Mouse (Mus musculus): Measurements from ENCODE around the gene Imp4.

The Imp4 gene

GRCm38 (mm10) chr1:34460061-34460441, 20.4 kb downstream of the Imp4 start:
- no peak for DNase-seq (ENCODE audit: low read depth)

GRCm38 (mm10) chr1:34462766-34463165, 23.1 kb downstream of the Imp4 start:
- DNase-seq (ENCODE audit: low read depth) = peak; percentile 73

- DNase-seq (ENCODE audit: low read depth) = no peak
These were observed 24.7 kb downstream of the Imp4 start for GRCm38 (mm10) chr1:34464310-34464817.

- DNase-seq (ENCODE audit: low read depth) = no peak
These were observed 25.8 kb downstream of the Imp4 start for GRCm38 (mm10) chr1:34465445-34465844.

GRCm38 (mm10) chr1:34468051-34468450, 28.4 kb downstream of the Imp4 start:
- no peak for DNase-seq (ENCODE audit: low read depth)

- DNase-seq (ENCODE audit: low read depth) = no peak
These were observed 28.8 kb downstream of the Imp4 start for GRCm38 (mm10) chr1:34468500-34468899.

- DNase-seq (ENCODE audit: low read depth) = no peak
These were observed 30.1 kb downstream of the Imp4 start for GRCm38 (mm10) chr1:34469801-34470200.

GRCm38 (mm10) chr1:34472427-34473300, 33.0 kb downstream of the Imp4 start:
- no peak for DNase-seq (ENCODE audit: low read depth)

- no peak for DNase-seq (ENCODE audit: low read depth)
These were observed 39.4 kb downstream of the Imp4 start for GRCm38 (mm10) chr1:34478891-34479655.

- DNase-seq (ENCODE audit: low read depth) = no peak
These were observed 41.1 kb downstream of the Imp4 start for GRCm38 (mm10) chr1:34480801-34481200.

- DNase-seq (ENCODE audit: low read depth) = no peak
These were observed 42.4 kb downstream of the Imp4 start for GRCm38 (mm10) chr1:34481920-34482669.

GRCm38 (mm10) chr1:34484470-34484869, 44.8 kb downstream of the Imp4 start:
- DNase-seq (ENCODE audit: low read depth) = no peak

GRCm38 (mm10) chr1:34485461-34486188, 46.0 kb downstream of the Imp4 start:
- no peak for DNase-seq (ENCODE audit: low read depth)

- DNase-seq (ENCODE audit: low read depth) = no peak
These were observed 47.7 kb downstream of the Imp4 start for GRCm38 (mm10) chr1:34487383-34487782.

GRCm38 (mm10) chr1:34489852-34490541, 50.3 kb downstream of the Imp4 start:
- DNase-seq (ENCODE audit: low read depth) = no peak

- DNase-seq (ENCODE audit: low read depth) = no peak
These were observed 51.8 kb downstream of the Imp4 start for GRCm38 (mm10) chr1:34491480-34491879.

Data from NIH3T3 (cell line).